Mouse (Mus musculus) heart, postnatal 36 days (tissue): ENCODE results near the gene Zfp69. TPM values are rescaled to one million over a fixed set of nuclear protein-coding genes. Genes with fewer than 3 reads are reported as not detected.

ENCODE experiments used
- DNase-seq, 2 experiments: peaks; one replicate each; pipeline ENCODE4 v3.0.0; 2021 to 2022
- intact Hi-C: fragments of 180-260 bp; cut with DNase I; formaldehyde crosslinking; loops from one replicate; pipeline ENCODE4 v1.15.1; 2025
- total RNA-seq, 2 experiments: library from RNA; stranded (reverse); gene quantifications; 2 replicates each; pipeline ENCODE4 v1.2.3; 2021

The Zfp69 gene
- 1 to 10 TPM; 1.4 to 1.5 TPM for total RNA-seq

- intact Hi-C loops, result loop anchor here (1.0 kb wide), 1 partner anchor 26 kb away; the partner anchor contains the start of gene Exo5
- DNase-seq, result peak; percentile 89 to 90
Measured at GRCm38 (mm10) chr4:120951428-120951973, at the start of gene Zfp69. Gene Zfp69 (minus strand): TSS chr4:120951699.

GRCm38 (mm10) chr4:121001042-121001441, 49.5 kb upstream of the Zfp69 start:
- intact Hi-C loops, result no loop called here

GRCm38 (mm10) chr4:120995911-120996310, 44.4 kb upstream of the Zfp69 start:
- intact Hi-C loops, result no loop called here
- no peak for DNase-seq

More at GRCm38 (mm10) chr4:121001042-121001441, 49.5 kb upstream of the Zfp69 start:
- DNase-seq, result no peak

GRCm38 (mm10) chr4:120993025-120993424, 41.5 kb upstream of the Zfp69 start:
- no peak for DNase-seq
- intact Hi-C loops, result no loop called here

GRCm38 (mm10) chr4:120992284-120992683, 40.8 kb upstream of the Zfp69 start:
- no peak for DNase-seq
- intact Hi-C loops, result no loop called here

DNA sequence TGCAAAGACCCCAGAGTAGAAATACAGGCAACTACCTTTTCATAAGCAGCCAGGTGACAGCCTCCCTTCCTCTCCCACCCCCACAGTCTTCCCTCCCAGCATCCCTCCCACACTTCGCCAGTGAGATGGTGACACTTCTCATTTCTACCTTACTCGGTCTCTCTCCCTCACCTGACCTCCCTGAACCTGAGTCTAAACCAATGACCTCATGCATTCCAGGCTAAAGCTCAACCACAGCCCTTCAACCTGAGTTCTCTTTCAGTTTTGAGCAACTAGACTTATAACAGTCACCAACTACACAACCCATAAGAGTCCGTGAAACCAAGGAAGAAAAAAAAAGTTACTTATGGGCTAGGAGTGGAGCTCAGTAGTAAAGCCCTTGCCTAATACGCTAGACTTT, 35.8 kb upstream of the Zfp69 start:
- intact Hi-C loops, result loop anchor here (2.0 kb wide), 4 partner anchors 27 to 245 kb away; no protein-coding TSS in a partner anchor
- DNase-seq, result no peak

- intact Hi-C loops, result loop anchor here (2.0 kb wide), 4 partner anchors 28 to 246 kb away; no protein-coding TSS in a partner anchor
- peak; percentile 42 to 57 for DNase-seq
Measured at GRCm38 (mm10) chr4:120986446-120986845, 34.9 kb upstream of the Zfp69 start.

DNA sequence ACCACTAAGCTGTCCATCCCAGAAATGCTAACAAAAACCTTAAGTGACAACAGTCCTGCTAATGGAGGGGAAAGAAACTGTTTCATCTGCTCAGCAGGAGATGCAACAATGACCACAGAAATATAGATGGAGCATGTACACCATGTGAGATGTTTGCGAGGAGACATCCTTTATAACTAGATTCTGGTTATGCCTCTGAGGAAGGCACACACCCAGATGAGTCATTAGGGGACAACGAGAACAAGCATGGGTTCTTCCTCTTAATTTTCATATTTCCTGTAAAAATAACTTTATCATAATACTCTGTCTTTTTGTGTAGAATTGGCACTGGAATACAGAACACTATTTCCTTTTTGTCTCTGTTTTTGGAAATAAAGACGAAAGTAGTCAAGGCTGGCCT, 26.7 kb upstream of the Zfp69 start:
- no peak for DNase-seq
- intact Hi-C loops, result no loop called here

DNA sequence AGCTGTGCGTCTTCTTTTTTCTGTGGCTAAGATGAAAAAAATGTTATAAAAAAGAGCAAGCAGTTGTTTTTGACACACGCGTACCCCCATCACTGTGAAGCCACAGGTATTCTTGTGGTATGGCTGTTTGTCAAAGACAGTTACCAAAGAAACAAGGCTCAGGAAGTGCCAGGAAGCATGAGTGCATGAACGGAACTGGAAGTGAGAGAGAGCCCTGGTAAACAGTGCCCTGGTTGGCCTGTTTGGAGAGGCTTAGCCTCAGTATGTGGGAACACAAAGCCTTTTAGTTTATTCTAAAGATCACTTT, 23.9 kb upstream of the Zfp69 start:
- DNase-seq, result no peak
- intact Hi-C loops, result no loop called here

DNA sequence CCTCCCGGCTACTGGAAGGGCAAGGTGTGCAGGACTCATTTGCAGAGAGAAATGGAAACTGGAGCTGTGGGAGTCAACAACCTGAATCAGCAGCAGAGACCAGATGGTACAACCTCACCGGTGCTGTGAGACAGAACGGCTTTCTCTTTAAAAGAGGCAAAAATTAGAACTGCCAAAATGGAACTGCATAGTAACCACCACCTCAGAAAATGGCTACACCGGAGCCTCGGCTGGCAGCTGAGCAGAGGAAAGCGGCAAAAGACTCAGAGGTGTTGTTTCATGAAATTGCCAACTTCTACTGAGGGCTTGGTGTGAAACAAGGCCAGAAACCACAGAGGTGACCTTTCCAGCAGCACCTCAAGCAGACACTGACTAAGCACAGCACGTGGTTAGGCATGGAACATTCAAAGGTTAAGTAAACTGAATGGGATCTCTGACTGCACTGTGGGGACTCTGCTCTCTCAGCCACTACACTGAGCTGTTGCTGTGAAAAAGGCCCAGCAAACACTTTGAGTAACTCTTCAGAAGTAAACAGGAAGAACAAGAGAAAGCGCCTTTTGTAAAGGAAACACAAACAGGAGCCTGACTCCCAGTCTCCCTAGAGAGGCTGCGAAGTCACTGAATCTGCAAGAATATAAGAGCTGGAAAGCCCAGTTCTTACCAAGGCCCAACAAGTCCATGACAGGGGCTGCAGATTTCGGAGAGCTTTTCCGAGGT, 23.4 kb upstream of the Zfp69 start:
- intact Hi-C loops, result no loop called here
- DNase-seq, result no peak

DNA sequence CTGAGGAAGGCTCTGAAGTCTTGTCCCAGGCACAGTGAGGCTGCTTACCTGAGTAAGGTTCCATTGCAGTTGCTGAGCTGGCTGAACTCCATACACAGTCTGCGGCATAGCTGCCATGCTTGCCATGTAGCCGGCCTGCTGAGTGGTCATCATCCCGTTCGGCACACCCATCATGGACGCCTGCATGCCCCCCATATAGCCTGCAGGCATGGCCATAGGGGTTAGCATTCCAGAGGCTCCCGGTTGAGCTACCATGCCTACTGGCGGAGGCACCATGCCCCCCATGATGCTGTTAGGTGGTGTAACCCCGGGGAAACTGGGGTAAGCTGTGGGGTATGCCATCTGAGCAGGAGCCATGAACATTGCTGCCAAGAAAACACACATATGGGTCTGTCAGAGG, 20.3 kb upstream of the Zfp69 start:
- DNase-seq, result no peak
- intact Hi-C loops, result no loop called here

DNA sequence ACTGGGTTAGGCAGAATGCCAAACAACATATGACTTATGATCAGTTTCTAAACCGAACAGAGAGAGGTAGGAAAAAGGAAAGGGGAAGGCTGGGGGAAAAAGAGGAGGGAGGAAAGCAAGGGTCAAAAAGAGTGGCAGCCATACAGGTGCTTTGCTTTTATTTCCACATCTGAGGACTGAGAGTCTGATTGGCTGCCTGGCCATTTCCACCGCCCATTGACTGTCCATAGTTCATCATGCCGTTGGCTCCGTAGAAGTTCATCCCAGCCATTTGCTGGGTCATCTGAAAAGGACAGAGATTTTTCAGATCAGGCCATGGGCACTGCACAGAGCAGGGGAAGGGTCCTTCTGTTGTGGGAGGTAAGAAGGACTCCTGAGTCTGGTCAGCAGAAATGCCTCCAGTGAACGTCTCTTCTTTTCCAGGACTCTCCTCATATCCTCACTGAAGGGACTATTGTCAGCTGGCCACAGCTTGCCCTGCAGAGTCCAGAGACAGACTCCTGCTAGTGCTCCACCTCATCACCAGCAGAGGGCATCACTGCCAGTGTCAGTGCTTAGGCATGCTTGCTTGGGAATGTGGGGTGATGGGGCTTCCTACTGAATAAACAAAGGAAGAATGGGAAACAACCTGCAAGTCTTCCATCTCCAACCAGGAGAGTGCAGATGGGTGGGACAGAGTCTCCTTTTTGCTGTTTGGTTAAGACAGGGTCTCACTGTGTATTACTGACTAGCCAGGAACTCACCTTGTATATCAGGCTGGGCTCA, 18.1 kb upstream of the Zfp69 start:
- DNase-seq, result peak in 1 of 2 experiments; percentile 23
- intact Hi-C loops, result no loop called here

DNA sequence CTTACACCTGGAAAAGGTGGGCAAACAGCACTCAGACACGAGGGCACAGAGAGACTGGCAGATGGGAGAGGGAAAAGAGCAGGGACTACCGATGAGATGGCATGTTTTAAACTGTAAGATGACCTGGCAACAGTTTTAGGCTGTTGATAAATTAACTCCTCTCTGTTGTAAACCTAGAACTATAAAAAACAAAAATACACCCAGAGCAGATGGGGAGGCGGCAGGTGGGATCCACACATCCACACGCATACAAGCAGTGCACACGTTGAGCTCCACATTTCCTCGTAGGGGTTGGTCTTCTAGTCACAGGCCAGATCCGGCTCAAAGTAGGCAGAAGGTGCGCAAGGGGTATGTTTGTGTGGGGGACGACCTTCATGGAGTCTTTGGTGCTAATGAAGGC, 17.0 kb upstream of the Zfp69 start:
- no peak for DNase-seq
- intact Hi-C loops, result no loop called here

DNA sequence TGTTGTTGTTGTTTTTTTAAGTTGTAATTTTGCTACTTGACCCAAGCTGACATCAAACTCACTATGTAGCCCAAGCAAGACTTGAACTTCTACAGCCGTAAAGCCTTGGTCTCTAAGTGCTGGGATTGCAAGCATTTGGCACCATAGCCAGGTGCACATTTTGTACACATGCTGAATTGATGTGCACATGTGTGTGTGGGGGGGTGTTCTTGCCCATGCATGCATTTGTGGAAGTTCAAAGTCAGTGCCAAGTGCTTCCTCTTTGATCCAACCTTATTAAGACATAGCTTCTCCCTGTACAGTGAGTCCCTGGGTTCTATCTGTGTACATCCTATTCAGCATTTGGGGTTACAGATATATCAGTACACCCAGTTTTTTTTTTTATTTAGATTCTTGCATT, 4.1 kb upstream of the Zfp69 start:
- intact Hi-C loops, result no loop called here

DNA sequence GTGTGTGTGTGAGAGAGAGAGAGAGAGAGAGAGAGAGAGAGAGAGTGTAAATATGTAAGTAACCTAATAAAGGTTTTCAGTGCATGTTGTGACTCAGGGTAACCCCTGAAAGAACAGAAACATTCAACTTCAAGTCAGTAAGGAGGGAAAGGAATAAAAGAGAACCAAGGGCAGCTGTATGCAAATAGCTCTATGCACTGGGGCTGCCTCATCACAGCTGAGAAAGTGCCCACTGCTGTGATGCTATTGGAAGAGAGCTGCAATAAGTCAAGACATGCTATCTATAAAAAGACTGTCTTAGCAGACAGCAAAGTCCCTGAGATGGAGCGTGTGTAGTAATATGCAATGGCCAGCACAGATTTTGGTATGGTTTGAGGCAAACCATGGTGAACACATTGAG, 2.2 kb upstream of the Zfp69 start:
- DNase-seq, result no peak
- intact Hi-C loops, result no loop called here

More for the DNA sequence above, 4.1 kb upstream of the Zfp69 start:
- DNase-seq, result no peak

- no peak for DNase-seq
- intact Hi-C loops, result no loop called here
Measured at GRCm38 (mm10) chr4:120953038-120953437, 1.5 kb upstream of the Zfp69 start.

DNA sequence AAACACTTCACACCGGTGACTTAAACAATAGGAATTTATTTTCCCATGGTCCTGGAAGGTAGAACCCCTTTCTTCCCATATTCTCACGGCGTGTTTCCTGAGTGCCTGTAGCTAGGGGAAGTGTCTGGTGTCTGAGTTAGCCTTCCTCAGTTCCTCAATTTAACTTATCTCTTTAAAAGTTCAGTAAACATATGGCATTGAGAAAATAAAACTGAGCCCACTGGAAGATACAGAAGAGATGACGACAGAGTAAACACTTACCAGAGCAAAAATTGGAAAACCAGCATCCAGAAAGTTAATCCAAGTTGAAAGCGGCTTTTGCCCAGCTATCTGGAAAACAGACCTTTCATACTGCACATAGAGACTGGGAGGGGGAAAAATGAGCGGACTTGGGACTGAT, 664 bp upstream of the Zfp69 start:
- intact Hi-C loops, result no loop called here
- DNase-seq, result peak in 1 of 2 experiments; percentile 8

DNA sequence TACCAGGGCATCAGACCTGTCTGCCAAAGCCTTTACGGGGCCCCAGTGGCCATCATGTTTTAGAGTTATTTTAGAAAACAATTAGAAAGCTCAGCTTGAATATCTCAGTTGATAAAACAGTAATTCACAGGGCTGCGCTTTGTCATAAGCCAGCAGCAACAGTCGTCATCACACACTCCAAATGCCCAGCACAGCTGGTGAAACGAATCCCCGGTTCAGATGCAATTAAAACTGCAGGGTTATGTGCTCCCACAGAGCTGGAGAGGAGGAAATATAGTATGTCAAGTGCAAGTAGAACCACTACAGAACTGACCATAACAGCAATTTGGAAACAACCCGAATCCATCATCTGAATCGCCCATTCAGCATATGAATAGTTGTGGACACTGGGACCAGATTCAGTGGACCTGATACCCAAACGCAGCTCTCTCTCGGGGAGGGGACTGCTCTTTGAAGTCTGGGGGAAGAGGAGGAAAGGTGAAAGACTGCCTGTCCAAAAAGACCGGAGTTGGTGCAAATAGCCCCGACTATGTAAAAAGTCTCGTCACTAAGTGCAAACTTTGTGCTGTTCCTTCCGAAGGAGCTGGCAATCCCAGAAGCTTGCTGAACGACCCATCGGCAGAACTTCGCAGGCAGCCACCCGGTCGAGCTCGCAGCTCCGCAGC, 604 bp downstream of the Zfp69 start:
- DNase-seq, result no peak
- intact Hi-C loops, result loop anchor here (1.0 kb wide), 1 partner anchor 26 kb away; the partner anchor contains the start of gene Exo5

- intact Hi-C loops, result no loop called here
- peak; percentile 32 to 36 for DNase-seq
Measured at GRCm38 (mm10) chr4:120948938-120949337, 2.6 kb downstream of the Zfp69 start.

DNA sequence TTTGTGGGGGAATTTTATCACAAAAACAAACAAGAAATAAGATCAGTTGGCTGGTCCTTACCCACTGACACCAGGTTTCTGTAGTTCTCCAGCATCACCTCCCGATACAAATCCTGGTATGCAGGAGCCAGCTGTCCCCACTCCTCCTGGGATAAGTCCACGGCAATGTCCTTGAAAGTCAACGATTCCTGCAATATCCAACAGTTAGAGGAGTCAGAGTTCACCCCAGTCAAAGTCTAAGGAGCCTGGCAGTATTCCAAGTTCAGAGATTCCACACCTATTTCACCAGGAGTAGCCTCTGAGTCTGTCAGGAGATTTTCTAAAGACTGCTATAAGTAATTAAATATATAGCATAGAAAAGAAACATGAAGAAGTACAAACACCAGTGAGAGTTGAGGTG, 16.5 kb downstream of the Zfp69 start:
- intact Hi-C loops, result no loop called here
- no peak for DNase-seq

DNA sequence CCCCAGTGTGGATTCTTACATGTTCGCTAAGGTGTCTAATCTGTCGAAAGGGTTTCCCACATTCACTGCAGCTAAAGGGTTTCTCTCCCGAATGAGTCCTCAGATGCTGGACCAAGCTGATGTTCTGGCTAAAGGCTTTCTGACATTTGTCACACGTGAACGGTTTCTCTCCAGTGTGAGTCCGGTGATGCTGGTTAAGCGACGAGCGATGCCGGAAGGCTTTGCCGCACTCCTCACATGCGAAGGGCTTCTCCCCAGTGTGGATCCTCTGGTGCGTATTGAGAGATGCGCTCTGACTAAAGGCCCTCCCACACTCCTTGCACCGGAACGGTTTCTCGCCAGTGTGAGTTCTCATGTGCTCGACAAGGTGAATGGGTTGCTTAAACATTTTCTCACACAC, 20.8 kb downstream of the Zfp69 start:
- DNase-seq, result no peak
- intact Hi-C loops, result no loop called here
